Mouse (Mus musculus) heart, postnatal 14 days (tissue): ENCODE measurements around the gene Cdh5. TPM values are rescaled to one million over a fixed set of nuclear protein-coding genes. Genes with fewer than 3 reads are reported as not detected.
"Not testable (repeated sequence)": the region's sequence is repeated elsewhere in the genome, so short reads cannot be mapped to it uniquely, and the experiment has no call there.

Source experiments
- DNase-seq, 2 experiments: peaks; one replicate each; pipeline ENCODE4 v3.0.0; 2021 to 2022
- intact Hi-C: fragments of 180-260 bp; cut with DNase I; formaldehyde crosslinking; loops from one replicate; pipeline ENCODE4 v1.15.1; 2025
- long read RNA-seq, 2 experiments: library from polyadenylated mRNA; stranded (forward); transcript quantifications; one replicate each; pipeline ENCODE4 v2.0.0; 2021
- total RNA-seq, 2 experiments: library from RNA; stranded (reverse); gene quantifications; 2 replicates each; pipeline ENCODE4 v1.2.3; 2021

Cdh5 gene
- total RNA-seq = 100 to 1,000 TPM; 234 to 242 TPM
- long read RNA-seq, experiment 1, transcript Cdh5-201 (12 exons, 3,995 nt) = major isoform, 30 of 48 reads
- long read RNA-seq, experiment 1, partial matches to known transcripts = 3 of 48 reads
- long read RNA-seq, experiment 1, other reads (novel, unspliced or antisense) = 15 of 48 reads
- long read RNA-seq, experiment 2, transcript Cdh5-201 (12 exons, 3,995 nt) = major isoform, 29 of 47 reads
- long read RNA-seq, experiment 2, partial matches to known transcripts = 16 of 47 reads
- long read RNA-seq, experiment 2, other reads (novel, unspliced or antisense) = 2 of 47 reads

DNA sequence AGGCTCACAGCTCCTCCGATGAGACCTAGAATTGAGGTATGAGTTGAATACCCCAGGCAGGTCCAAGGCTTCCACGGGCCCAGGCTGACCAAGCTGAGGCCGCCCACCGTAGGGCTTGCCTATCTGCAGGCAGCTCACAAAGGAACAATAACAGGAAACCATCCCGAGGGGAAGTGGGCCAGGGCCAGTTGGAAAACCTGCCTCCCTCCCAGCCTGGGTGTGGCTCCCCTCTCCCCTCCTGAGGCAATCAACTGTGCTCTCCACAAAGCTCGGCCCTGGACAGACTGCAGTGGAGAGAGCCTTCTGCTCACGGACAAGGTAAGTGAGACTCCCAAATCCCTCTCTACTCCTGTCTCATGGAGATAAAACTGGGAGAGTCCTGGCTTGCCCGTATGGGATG lies at the start of gene Cdh5:
Gene Cdh5 (plus strand): TSS at position 211 of the 400 bp plus-strand sequence.
- intact Hi-C loops = no loop called here

GRCm38 (mm10) chr8:104059922-104060321 lies 41.5 kb upstream of the Cdh5 start:
- intact Hi-C loops = no loop called here
- DNase-seq = no peak

More for the DNA sequence above, at the start of gene Cdh5:
- DNase-seq = peak; percentile 69 to 73

DNA sequence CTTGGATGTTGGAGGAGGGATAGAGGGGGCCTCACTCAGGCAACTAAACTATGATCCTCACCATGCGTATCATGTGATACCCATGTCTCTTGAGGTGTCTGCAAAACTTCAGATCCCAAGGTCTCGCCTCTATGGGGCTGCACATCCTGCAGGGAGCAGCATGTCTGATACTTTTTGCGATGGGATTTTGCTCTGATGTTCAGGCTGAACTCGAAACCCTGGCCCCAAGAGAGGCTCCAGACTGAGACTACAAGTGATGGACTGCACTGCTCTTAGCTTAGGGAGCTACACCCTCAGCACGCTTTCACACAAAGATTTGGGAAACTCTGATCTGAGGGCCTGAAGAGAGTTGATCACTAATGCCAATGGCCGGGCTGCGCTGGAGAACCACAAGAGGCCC lies 41.0 kb upstream of the Cdh5 start:
- intact Hi-C loops = no loop called here
- no peak for DNase-seq

- intact Hi-C loops = no loop called here
- no peak for DNase-seq
These were observed 40.1 kb upstream of the Cdh5 start for GRCm38 (mm10) chr8:104061048-104061988.

DNA sequence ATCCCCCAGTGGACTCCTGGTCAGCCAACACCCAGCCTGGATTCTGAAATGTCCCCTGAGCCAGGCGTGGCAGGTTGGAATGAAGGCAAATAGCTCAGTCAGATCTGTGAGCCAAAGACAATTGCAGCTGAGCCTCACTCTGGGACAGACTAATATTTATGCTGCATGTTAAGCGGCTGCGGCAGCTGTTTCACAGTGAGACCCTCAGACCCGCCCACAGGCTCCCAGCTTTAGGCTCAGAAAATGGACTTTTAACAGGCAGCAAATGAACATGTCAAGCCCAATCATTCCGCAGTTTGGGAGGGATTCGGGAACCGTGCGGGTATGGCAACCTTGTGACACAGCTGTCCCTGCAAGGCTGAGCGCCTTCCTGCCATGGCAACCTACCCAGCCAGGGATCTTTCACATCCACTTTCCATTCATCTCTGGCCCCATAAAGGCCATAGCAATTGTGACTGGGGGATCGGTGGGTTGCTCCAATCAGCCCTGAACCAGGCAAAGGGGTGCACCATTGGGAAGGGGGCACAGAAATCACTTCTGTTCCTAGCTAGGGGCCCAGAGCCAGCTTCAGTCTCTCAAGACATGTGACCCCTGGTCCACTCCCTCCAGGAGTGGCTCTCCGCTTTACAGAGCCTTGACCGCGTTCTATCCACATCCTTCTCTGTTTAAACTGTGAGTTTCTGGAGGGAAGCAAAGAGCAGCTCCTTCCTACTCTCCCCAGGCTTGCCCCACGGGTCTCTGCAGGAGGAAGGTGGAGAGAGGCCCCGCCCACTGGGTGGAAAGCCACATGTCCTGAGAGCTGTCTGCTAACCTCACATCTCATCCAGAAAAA lies 39.2 kb upstream of the Cdh5 start:
- no peak for DNase-seq
- intact Hi-C loops = no loop called here

GRCm38 (mm10) chr8:104065223-104065622 lies 36.2 kb upstream of the Cdh5 start:
- DNase-seq = peak; percentile 27 to 47
- intact Hi-C loops = no loop called here

DNA sequence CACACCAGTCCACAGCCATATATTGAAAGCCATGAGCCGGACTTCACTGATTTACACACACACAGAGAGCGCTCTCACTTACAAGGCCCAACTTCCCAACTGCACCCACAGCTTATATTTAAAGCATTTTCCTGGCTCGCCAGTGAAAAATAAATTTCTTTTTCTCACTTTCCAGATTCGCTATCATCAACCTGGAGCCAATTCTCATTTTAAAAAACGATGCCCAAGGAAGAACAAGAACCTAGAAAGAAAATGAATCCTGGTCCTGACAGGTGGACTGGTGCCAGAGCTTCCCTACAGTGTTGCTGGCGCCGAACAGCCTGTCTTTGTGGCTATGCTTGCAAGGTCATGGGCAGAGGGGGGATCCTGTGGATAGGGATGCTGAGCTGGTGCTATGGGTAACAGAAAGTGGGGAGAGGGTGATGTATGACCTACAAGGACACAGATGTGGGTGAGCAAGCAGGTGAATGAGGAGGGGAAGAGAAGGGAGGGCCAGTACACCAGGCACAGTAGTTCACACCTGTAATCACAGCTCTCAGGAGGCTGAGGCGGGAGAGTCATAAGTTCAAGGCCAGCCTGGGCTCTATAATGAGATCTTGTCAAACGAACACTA lies 35.4 kb upstream of the Cdh5 start:
- intact Hi-C loops = no loop called here
- DNase-seq = no peak

- intact Hi-C loops = no loop called here
- no peak for DNase-seq
These were observed 34.0 kb upstream of the Cdh5 start for GRCm38 (mm10) chr8:104067390-104067925.

DNA sequence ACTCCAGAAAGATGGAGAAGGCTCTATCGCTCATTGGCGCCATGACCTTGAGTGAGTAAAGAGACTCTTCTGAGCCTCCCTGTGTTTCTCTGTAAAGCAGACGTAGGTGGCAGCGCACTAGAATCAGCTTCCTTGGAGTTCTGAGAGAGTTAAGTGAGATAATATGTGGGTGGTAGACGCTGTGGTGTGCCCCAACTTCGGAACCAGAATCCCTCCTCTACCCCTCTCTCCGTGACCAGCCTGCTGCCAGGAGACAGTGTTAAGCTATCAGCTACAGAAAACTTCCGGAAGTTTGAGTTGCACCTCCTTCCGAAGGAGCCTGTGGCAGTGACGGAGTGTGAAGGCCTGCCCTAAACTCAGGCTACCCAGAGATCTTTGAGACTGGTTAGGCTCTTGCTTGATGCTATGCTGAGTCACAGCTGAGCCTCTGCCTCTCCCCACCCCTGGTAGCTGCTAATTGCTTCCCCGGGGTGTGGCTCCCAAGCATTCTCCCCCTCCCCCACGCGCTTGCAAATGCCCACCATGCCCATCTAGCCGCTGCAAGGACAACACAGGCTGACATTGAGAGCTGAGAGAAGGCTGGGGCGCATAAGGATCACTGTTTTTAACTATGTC lies 32.9 kb upstream of the Cdh5 start:
- intact Hi-C loops = no loop called here
- no peak for DNase-seq

- DNase-seq, intact Hi-C loops: not testable (repeated sequence)
These were observed 31.1 kb upstream of the Cdh5 start for GRCm38 (mm10) chr8:104070201-104070865.

DNA sequence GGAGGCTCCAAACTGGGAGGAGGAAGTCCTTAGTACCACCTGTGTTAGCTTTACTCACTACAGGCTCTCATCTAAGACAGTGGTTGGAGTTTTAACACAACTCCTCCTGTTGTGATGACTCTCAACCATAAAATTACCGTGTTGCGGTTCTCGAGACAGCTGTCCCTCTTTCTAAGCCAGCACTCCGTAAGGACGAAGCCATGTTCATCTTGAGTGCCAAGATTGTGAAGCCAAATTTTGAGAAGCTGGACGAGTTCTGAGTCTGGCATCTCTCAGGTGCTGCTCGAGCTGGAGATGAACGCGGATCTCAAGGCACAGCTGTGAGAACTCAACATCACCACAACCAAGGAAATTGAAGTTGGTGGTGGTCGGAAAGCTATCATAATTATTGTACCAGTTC lies 30.5 kb upstream of the Cdh5 start:
- intact Hi-C loops = no loop called here

GRCm38 (mm10) chr8:104075079-104075478 lies 26.3 kb upstream of the Cdh5 start:
- intact Hi-C loops = no loop called here
- no peak for DNase-seq

More for the DNA sequence above, 30.5 kb upstream of the Cdh5 start:
- no peak for DNase-seq

GRCm38 (mm10) chr8:104076541-104077412 lies 24.6 kb upstream of the Cdh5 start:
- intact Hi-C loops = no loop called here
- DNase-seq = peak in 1 of 2 experiments; percentile 55

DNA sequence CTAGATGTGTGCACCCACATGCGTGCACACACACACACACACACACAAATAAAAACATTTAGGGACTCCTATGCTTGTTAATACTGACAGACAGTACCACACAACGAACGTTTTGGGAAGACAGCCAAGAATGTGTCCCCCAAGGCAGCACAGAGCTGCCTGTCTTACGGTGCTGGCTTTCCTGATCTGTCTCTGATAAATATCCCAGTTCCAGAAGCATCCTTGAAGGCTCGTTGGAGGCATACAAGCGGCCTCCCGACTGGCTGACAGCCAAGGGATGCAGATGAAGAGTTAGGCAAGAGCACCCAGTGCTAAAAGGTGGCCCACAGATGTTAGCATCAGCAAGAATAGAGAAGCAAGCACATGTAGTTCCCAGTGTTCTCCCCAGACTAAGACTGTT lies 23.3 kb upstream of the Cdh5 start:
- intact Hi-C loops = no loop called here
- no peak for DNase-seq

DNA sequence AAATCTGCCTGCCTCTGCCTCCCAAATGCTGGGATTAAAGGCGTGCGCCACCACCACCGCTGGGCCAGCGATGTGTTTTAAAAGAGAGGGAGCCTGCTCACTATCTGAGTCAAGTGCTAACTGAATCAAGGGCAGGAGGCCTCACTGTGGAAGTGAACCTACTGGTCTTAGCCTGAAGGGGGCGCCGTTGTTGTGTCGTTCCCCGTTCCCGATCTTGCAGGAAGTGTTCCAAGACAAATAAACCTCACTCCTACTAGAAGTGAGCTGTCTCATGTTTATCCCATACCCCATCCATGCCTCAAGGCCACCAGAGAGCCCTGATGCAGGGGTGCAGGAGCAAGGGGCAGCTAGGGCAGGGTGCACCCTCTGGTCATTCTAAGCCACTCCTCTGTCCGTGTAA lies 16.1 kb upstream of the Cdh5 start:
- DNase-seq = peak in 1 of 2 experiments; percentile 31
- intact Hi-C loops = no loop called here

- intact Hi-C loops = no loop called here
These were observed 14.8 kb upstream of the Cdh5 start for GRCm38 (mm10) chr8:104086615-104087014.

DNA sequence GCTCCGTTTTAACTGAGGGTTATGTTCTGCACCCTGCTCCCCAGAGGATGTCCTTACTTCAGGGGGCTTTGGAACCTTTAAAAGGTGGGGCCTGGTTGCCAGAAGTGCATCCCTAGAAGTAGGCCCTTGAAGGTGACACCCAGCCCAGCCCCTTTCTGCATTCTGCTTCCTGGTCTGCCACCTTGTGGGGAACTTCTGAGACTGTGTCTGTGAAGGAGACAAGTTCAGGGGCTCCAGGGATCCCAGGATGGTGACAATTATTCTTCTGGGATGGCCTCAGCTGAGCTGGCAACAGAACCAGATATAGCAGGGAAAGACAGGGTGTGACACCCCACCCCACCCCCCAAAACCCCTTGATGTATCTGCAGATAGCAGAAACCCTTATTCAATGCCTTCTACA lies 14.3 kb upstream of the Cdh5 start:
- DNase-seq = no peak
- intact Hi-C loops = no loop called here

More at GRCm38 (mm10) chr8:104086615-104087014, 14.8 kb upstream of the Cdh5 start:
- DNase-seq = no peak

DNA sequence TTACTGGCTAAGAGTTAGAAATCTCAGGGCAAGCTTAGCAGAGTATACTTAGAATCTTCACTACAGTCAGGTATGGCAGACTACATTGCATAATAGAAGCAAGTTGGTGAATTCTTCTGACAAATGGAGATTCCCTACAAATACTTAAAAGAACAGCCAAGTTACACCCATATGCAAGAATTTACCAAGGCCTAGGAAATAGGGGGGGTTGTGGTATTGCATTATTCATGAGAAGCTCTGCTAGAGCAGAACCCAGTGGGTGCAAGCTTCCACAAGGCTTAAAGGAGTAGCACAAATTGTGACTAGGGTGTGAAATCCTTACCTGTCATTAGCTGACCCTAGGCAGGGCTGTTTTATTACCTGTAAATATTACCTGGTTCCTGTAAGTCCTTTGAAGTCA lies 13.5 kb upstream of the Cdh5 start:
- intact Hi-C loops = not testable (repeated sequence)

More for the DNA sequence above, 13.5 kb upstream of the Cdh5 start:
- not testable (repeated sequence) for DNase-seq
